Mouse (Mus musculus): ENCODE measurements around the gene St6galnac5.

- no peak for TF ChIP-seq POLR2A (IDR thresholded peaks at IDR 0.05; ENCODE audit: insufficient read depth, low read length)
- no peak for TF ChIP-seq CTCF (IDR thresholded peaks at IDR 0.05; ENCODE audit: low read depth, low read length)
- TF ChIP-seq EP300 (IDR thresholded peaks at IDR 0.05; ENCODE audit: insufficient read depth, low read depth, low read length): no peak
Observed at GRCm38 (mm10) chr3:152911578-152911977, 70.5 kb downstream of the St6galnac5 start.

Data from ES-Bruce4 (cell line).